Mouse (Mus musculus) splenic B cell, adult 2 months (primary cell): ENCODE measurements at regions not wholly inside any gene's neighbourhood (a gene's known extent, or its start where the extent isn't known, plus 50 kb on each side); places are given as distances from the start of the nearest gene placed in this dataset.

ENCODE experiments used
- DNase-seq: peaks from one replicate; pipeline ENCODE4 v3.0.0-alpha.2; 2011; ENCODE audit warnings: low read depth, low spot score
- H3K27me3 ChIP-seq: 2 replicates; pipeline ENCODE4 v1.6.1; 2012; ENCODE audit warnings: mild to moderate bottlenecking, low read length, moderate library complexity, mixed read lengths; ENCODE audit not compliant: control insufficient read depth, poor library complexity, insufficient read depth, severe bottlenecking
- H3K36me3 ChIP-seq: 2 replicates; pipeline ENCODE4 v1.6.1; 2012; ENCODE audit warnings: mild to moderate bottlenecking, low read length, moderate library complexity, mixed read lengths; ENCODE audit not compliant: control insufficient read depth, poor library complexity, insufficient read depth, severe bottlenecking

DNA sequence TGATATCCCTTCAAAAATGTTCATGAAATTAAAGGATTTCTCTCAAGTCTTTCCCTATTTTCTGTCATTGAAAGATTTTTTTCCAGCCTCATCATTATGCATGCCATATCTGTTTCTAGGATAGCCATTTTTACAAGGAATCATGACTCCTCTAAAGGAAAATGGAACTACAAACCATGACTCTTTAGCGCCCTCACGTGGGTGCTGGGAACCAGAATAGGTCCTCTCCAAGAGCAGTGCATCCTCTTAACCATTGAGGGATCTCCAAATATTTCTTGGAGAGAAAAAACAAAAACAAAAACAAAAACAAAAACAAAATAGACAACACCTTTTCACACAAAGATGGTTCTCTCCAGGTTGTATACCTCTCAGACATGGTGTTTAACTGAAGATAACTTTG is 172.0 kb upstream of the Adgrl4 start:
- Histone ChIP-seq H3K36me3 (no peaks in the 10 kb centered on the region), H3K27me3 (no peaks in the 10 kb centered on the region)
- DNase-seq: no peak

DNA sequence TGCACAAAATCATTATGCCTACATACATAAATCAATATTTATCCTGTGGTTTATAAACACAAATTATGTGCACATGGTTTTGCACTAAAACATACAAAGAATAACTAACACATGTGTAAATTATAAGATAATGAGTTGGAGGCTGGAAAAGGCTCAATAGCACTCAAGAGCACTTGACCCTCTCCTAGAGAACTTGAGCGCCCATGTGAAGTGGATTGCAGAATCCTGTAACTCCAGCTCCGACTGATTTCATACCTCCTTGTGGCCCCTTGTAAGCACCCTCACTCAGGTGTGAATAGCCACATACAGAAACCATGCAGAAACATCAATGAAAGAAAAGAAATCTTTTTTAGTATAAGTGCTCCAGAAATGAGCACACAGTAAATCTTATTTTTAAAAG is 168.2 kb upstream of the Adgrl4 start:
- Histone ChIP-seq H3K36me3 (no peaks in the 10 kb centered on the region), H3K27me3 (no peaks in the 10 kb centered on the region)
- DNase-seq: no peak

DNA sequence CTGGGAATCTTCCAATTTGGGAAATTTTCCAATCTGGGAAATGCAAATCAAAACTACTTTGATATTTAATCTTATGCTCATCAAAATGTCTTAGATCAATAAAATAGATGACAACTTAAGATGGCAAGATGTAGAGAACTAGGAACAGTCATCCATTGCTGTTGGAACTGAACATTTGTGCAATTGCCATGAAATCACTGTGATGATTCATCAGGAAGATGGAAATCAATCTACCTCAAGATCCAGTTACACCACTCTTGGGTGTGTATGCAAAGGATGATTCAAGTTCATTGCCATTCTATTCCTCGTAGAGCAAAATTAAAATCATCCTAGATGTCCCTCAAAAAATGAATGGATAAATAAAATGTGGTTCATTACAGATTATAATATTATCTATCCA is 153.9 kb upstream of the Adgrl4 start:
- Histone ChIP-seq H3K36me3 (no peaks in the 10 kb centered on the region), H3K27me3 (no peaks in the 10 kb centered on the region)
- no peak for DNase-seq

DNA sequence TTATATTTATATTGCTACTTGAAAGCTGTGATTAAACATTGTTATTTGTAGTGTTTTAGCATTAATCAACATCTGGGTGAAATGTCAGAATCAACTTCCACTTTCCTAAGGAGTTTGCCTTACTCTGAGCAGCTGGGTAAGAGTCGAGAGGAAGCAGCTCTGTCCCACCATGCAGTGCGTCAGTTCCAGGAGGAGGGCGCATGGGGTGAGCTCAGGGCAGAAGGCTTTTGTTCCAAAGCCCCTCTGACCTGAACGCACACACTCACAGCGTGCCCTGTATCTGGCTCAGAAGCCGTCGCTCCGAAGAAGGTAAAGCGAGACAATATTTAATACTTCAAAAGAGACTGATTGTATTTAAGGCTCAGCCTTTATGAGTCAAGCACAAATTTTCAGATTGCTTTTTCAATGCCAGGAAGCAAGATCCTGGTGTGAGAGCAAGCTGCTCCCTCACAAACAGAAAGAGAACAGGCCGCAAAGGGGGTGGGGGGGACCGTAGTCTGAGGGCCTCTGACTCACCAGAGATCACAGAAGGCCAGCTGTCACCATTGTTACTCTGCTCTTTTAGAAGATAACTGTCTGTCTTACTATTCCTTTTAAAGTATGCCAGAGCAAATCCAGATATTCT is 143.6 kb upstream of the Adgrl4 start:
- Histone ChIP-seq H3K36me3 (no peaks in the 10 kb centered on the region), H3K27me3 (no peaks in the 10 kb centered on the region)
- peak; percentile 0 for DNase-seq

DNA sequence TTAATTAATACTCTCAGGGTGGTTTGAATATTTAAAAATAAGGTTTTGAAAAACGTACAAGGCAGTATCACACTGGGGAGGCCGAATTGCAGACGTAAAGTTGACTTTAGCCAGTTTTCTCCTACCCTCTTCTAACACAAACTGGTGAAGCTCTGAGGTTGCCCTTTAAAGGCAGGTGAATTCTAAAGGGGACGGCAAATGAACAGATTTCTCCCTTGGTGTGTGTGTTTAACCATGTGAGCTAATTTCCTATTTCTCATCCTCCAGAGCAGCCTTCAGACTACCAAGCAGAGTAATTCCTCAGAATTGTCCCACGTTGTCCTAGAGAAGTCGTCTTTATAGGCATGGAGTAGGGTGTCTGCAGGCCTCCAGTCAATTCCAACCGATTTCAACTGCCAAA is 143.1 kb upstream of the Adgrl4 start:
- H3K27me3 ChIP-seq: no peaks in the 10 kb centered on the region
- no peaks in the 10 kb centered on the region for H3K36me3 ChIP-seq
- DNase-seq: no peak

DNA sequence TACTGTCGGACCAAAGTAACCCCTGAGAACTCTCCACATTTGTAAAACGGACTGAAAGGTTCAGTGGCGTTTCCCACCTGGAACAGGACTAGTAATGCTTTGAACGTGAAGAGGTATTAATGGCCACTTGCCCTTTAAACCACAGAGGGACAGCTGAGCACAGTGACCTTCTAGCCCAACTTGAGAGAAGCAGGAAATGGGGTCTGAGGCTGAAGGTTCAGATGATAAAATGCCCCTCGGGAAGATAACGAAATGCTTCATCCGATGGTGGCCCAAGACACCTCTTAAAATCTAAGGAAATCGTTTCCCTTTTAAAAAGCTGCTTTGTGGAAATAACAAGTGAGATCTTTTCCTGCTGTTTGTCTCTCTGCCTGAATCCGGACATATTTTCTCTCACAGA is 142.7 kb upstream of the Adgrl4 start:
- DNase-seq: no peak
- no peaks in the 10 kb centered on the region for H3K27me3 ChIP-seq
- no peaks in the 10 kb centered on the region for H3K36me3 ChIP-seq

DNA sequence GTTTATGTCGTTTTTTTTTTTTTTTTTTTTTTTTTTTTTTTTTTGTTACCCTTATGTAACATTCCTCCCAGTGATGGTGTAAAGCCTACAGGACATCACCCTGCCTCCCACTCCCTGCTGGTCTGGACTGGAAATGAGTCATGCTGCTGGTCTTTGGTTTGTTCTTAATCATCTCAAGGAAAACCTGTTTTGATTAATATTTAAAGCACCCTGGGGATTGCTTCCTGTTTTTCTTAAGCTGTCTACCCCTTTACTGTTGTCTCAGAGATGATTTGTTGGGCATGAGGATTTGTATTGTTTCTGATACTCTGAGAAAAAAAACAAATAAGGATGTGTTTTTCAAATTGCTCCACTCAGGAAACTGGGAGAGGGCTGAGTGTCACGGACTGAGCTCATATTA is 139.4 kb upstream of the Adgrl4 start:
- no peak for DNase-seq

DNA sequence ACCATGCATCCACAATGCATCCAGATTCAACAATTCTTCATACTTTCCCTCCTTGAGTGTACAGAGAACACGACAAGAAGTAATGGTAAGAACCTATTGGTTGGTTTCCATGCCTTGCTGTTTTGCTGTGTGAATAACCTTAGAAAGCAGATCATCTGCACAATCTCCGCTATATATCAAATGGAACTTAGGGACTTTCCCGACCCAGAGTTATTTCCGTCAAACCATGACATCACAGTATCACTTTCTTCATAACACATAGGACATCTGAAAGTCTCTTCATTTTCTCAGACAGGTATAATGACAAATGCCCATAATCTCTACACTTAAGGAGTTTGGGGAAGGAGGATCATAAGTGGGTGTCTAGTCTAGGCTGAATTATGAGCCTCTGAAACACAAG is 132.3 kb upstream of the Adgrl4 start:
- no peak for DNase-seq
- H3K27me3 ChIP-seq: no peaks in the 10 kb centered on the region
- H3K36me3 ChIP-seq: no peaks in the 10 kb centered on the region

More for the DNA sequence above, 139.4 kb upstream of the Adgrl4 start:
- Histone ChIP-seq H3K36me3 (no peaks in the 10 kb centered on the region), H3K27me3 (no peaks in the 10 kb centered on the region)

DNA sequence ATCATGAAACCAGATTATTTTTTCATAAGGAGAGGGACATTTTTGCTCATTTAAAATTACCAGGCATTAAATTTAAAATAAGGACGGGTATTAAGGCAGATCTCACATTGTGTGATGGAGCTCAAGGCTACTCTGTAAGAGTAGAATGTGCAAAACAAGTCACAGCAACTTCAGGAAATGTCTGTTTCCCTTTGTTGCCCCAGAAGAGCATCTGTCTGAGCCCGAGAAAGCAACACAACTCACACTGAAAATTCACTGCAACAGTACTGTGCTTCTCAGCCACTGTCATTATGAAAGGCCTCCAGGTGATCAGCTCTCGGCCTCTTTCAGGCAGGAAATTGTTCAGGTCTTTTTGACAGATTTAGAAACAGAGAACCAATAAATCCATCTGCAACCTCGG is 129.7 kb upstream of the Adgrl4 start:
- H3K36me3 ChIP-seq: no peaks in the 10 kb centered on the region
- DNase-seq: no peak

DNA sequence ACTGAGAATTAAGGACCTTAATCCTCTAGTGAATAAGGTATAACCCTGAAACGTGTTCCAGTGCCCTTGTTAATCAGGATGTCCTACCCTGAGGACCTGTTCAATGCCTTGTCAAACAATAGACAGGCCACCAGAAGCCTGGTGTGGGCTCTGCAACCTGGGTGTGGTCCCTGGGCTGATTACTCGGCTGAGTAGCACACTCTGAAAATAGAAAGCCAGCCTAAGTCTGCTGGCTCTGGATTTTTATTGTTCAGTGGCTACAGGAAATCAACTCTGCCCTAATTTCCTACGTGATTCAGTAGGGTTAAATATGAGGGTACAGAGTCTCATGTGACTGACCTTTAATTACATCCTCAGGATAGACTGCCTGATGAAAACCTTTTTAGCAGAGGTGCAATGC is 113.9 kb upstream of the Adgrl4 start:
- Histone ChIP-seq H3K27me3 (no peaks in the 10 kb centered on the region), H3K36me3 (no peaks in the 10 kb centered on the region)
- DNase-seq: no peak

More for the DNA sequence above, 129.7 kb upstream of the Adgrl4 start:
- no peaks in the 10 kb centered on the region for H3K27me3 ChIP-seq

DNA sequence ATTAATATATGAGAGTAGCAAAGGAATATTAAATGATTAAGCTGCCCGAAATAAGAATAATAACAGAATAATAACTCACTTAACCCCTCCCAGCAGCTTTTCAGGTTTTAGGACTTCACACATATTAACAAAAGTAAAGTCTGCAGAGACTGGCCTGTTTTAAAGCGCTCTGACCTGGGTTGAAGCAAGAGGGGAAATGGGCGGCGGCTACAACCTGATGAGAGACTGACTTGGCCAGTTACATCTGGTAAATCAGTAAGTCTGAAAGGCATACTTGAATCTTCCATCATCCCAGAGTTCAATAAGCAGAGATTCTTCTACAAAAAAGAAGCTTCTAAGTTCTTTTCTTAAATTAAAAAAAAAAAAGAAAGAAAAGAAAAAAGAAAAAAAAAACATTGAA is 107.9 kb upstream of the Adgrl4 start:
- H3K36me3 ChIP-seq: no peaks in the 10 kb centered on the region
- DNase-seq: no peak
- H3K27me3 ChIP-seq: no peaks in the 10 kb centered on the region

DNA sequence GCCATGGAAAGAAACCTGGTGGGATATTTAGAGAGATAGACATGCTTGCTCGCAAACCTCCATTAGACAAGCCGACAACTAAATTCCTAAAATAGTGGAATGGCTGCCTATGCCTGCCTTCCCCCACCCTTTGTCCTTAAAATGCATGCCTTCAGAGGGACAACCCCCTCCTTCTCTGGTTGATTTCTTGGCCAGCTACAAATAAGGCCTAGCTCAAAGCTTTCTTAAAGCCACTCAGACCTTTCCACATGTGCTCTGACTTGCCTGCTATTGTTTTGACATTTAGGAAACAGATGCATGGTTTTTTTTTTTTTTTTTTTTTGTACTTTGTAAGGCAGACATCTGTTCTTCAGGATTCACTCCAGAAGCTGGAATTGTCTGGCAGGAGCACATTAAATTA is 105.8 kb upstream of the Adgrl4 start:
- H3K36me3 ChIP-seq: no peaks in the 10 kb centered on the region
- H3K27me3 ChIP-seq: no peaks in the 10 kb centered on the region
- no peak for DNase-seq

DNA sequence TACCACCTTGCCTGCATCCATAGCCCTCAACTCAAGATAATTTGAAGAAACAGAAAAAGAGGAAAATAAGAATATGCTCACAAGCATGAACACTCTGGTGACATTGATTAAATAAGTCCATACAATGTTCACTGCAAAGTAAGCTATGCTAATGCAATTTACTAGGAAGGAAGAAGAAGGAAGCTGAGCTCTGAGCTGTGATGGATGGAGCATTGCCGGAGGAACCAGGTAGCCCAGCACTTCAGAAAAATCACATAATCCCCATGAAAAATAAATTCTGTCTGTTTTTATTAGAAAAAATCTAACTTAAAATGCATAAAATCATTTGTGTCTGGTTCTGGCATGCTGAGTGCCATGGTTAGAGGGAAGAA is 105.4 kb upstream of the Adgrl4 start:
- Histone ChIP-seq H3K36me3 (no peaks in the 10 kb centered on the region), H3K27me3 (no peaks in the 10 kb centered on the region)
- no peak for DNase-seq

DNA sequence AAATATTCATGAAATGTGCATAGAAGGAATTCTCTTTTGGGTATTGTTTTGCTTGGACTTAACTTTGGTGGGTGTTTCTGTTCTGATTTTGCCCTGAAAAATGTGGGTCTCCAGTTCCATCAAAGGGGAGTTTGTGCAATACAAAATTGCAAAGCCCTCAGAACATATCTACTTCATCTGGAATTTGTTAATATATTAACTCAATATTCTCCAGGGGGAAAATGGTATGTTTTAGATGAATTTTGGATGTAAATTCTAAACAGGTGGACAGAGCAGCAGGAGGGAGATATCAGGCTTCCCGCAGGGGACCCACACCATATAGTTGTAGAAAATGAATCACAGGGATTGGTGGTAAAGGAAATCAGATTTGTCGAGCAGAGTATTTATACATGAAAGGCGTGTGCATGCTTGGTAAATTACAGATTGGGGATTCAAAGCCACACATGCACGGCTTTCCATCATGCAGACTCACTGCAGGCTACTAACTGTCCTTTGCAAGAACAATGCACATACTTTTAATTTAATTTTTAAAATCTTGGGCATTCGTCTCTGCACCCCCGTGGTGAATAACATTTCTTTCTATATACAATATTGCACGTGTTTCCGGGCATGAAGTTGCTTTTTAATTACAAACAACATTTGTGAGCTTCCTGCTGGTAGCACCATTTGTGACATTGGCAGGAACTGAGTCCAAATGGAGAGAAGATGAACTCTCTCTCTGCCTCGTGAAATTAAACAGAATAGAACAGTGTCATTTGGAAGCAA is 104.8 kb upstream of the Adgrl4 start:
- no peak for DNase-seq
- Histone ChIP-seq H3K36me3 (no peaks in the 10 kb centered on the region), H3K27me3 (no peaks in the 10 kb centered on the region)

DNA sequence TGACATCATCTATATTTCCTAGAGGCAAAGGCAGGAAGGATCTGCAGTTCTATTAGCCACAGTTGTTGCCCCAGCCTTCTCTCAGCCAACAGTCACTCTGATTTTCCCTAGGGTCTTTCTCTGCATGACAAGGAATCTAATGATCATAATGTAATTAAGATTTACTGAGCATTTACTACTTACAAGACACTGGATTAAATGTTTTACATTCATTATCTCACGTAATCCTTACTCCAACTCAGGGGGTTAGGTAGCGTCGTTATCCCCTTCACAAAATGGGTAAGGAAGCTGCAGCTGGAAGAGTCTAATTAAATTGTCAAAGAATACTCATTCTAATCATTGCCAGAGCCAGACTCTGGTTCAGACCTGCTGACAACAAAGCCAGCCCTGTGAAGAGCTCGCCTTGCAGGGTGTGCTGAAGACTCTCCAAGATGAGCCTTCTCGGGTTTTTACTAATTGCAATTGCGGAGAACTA is 103.8 kb upstream of the Adgrl4 start:
- no peaks in the 10 kb centered on the region for H3K36me3 ChIP-seq
- H3K27me3 ChIP-seq: no peaks in the 10 kb centered on the region
- no peak for DNase-seq
